Mouse (Mus musculus) brain, embryonic 14.5 days (tissue): ENCODE results near the gene Bdkrb1. TPM values are rescaled to one million over a fixed set of nuclear protein-coding genes. Genes with fewer than 3 reads are reported as not detected.
A peak's percentile ranks its signal among the peaks of the same experiment; 100 is the strongest.

Experiments used
- DNase-seq: peaks from one replicate; pipeline ENCODE4 v3.0.0-alpha.2; 2011; ENCODE audit warnings: low read depth
- CTCF ChIP-seq: fragments of 200-500 bp; IDR thresholded peaks from 2 replicates; pipeline ENCODE4 v1.5.1; 2012; ENCODE audit warnings: inconsistent platforms, mild to moderate bottlenecking, moderate library complexity, borderline replicate concordance; ENCODE audit not compliant: insufficient read depth, insufficient read length; ENCODE audit errors: extremely low read depth
- POLR2A ChIP-seq: fragments of 200-500 bp; IDR thresholded peaks from 2 replicates; pipeline ENCODE4 v1.6.1; 2012; ENCODE audit warnings: mild to moderate bottlenecking, inconsistent platforms, borderline replicate concordance; ENCODE audit not compliant: poor library complexity, insufficient read depth, insufficient read length, severe bottlenecking; ENCODE audit errors: extremely low read depth
- polyA plus RNA-seq: library from polyadenylated mRNA; depleted of rRNA; stranded (reverse); fragments of >200 nt; gene quantifications from 2 replicates; pipeline ENCODE4 v1.2.3, GENCODE M21; 2012; rRNA removed

Bdkrb1 gene
- polyA plus RNA-seq, result 0.12 TPM in 1 of 2 replicates, not detected in the other

- DNase-seq, result no peak
- TF ChIP-seq POLR2A (no peak), CTCF (no peak)
Observed at GRCm38 (mm10) chr12:105602581-105603210, at the start of gene Bdkrb1. TSS of gene Bdkrb1 (plus strand) at chr12:105603085.

- TF ChIP-seq POLR2A (no peak), CTCF (no peak)
Observed at GRCm38 (mm10) chr12:105554151-105554772, 48.6 kb upstream of the Bdkrb1 start.

GRCm38 (mm10) chr12:105555172-105555571, 47.7 kb upstream of the Bdkrb1 start:
- DNase-seq, result no peak
- no peak for TF ChIP-seq POLR2A
- TF ChIP-seq CTCF, result no peak

More at GRCm38 (mm10) chr12:105554151-105554772, 48.6 kb upstream of the Bdkrb1 start:
- no peak for DNase-seq

- TF ChIP-seq POLR2A (no peak), CTCF (no peak)
Observed at GRCm38 (mm10) chr12:105557250-105557925, 45.5 kb upstream of the Bdkrb1 start.

GRCm38 (mm10) chr12:105561007-105561534, 41.8 kb upstream of the Bdkrb1 start:
- no peak for TF ChIP-seq CTCF
- TF ChIP-seq POLR2A, result no peak

More at GRCm38 (mm10) chr12:105557250-105557925, 45.5 kb upstream of the Bdkrb1 start:
- no peak for DNase-seq

GRCm38 (mm10) chr12:105562056-105562820, 40.6 kb upstream of the Bdkrb1 start:
- TF ChIP-seq CTCF (no peak), POLR2A (no peak)
- no peak for DNase-seq

More at GRCm38 (mm10) chr12:105561007-105561534, 41.8 kb upstream of the Bdkrb1 start:
- DNase-seq, result peak; percentile 38

- TF ChIP-seq CTCF (no peak), POLR2A (no peak)
- DNase-seq, result peak; percentile 48
Observed at GRCm38 (mm10) chr12:105562936-105563680, 39.8 kb upstream of the Bdkrb1 start, which contains the start of gene Bdkrb2. TSS of gene Bdkrb2 (plus strand) at chr12:105563226.

GRCm38 (mm10) chr12:105563726-105564275, 39.1 kb upstream of the Bdkrb1 start:
- no peak for DNase-seq

GRCm38 (mm10) chr12:105565221-105565620, 37.7 kb upstream of the Bdkrb1 start:
- DNase-seq, result no peak
- TF ChIP-seq CTCF, result no peak
- no peak for TF ChIP-seq POLR2A

More at GRCm38 (mm10) chr12:105563726-105564275, 39.1 kb upstream of the Bdkrb1 start:
- TF ChIP-seq CTCF (no peak), POLR2A (no peak)

- DNase-seq, result peak; percentile 47
- no peak for TF ChIP-seq POLR2A
- no peak for TF ChIP-seq CTCF
Observed at GRCm38 (mm10) chr12:105571867-105572266, 31.0 kb upstream of the Bdkrb1 start.

GRCm38 (mm10) chr12:105572622-105573021, 30.3 kb upstream of the Bdkrb1 start:
- TF ChIP-seq CTCF, result no peak
- TF ChIP-seq POLR2A, result no peak
- no peak for DNase-seq

- no peak for TF ChIP-seq CTCF
- TF ChIP-seq POLR2A, result no peak
- DNase-seq, result no peak
Observed at GRCm38 (mm10) chr12:105574356-105574755, 28.5 kb upstream of the Bdkrb1 start.

GRCm38 (mm10) chr12:105580490-105580889, 22.4 kb upstream of the Bdkrb1 start:
- TF ChIP-seq POLR2A, result no peak
- no peak for TF ChIP-seq CTCF
- DNase-seq, result no peak
